Mouse (Mus musculus) forebrain, embryonic 13.5 days (tissue): Measurements from ENCODE around the gene D17H6S53E. TPM values are rescaled to one million over a fixed set of nuclear protein-coding genes. Genes with fewer than 3 reads are reported as not detected.

Experiments
- ATAC-seq: fragments of 200-750 bp; cut with Nextera tagmentation; 2 replicates; pipeline ENCODE4 v1.8.0; 2017
- H3K27ac ChIP-seq: fragments of 300-500 bp; sonication (generic); 2 replicates; pipeline ENCODE4 v1.5.1; 2015; ENCODE audit warnings: inconsistent platforms, mild to moderate bottlenecking, moderate library complexity
- H3K27me3 ChIP-seq: fragments of 300-500 bp; sonication (generic); 2 replicates; pipeline ENCODE4 v1.6.1; 2015; ENCODE audit warnings: mild to moderate bottlenecking, inconsistent platforms
- H3K36me3 ChIP-seq: fragments of 300-500 bp; sonication (generic); 2 replicates; pipeline ENCODE4 v1.6.1; 2015; ENCODE audit warnings: mild to moderate bottlenecking, inconsistent platforms; ENCODE audit not compliant: poor library complexity, severe bottlenecking
- H3K4me1 ChIP-seq: fragments of 300-500 bp; sonication (generic); 2 replicates; pipeline ENCODE4 v1.6.1; 2015; ENCODE audit warnings: inconsistent platforms
- H3K4me2 ChIP-seq: fragments of 300-500 bp; sonication (generic); 2 replicates; pipeline ENCODE4 v1.6.1; 2015; ENCODE audit warnings: inconsistent platforms, mild to moderate bottlenecking, moderate library complexity
- H3K4me3 ChIP-seq: fragments of 300-500 bp; sonication (generic); 2 replicates; pipeline ENCODE4 v1.5.1; 2015; ENCODE audit warnings: mild to moderate bottlenecking, inconsistent platforms
- H3K9ac ChIP-seq: fragments of 300-500 bp; sonication (generic); 2 replicates; pipeline ENCODE4 v1.6.1; 2015; ENCODE audit warnings: mild to moderate bottlenecking, inconsistent platforms
- H3K9me3 ChIP-seq: fragments of 300-500 bp; sonication (generic); replicated peaks from 2 replicates; pipeline ENCODE4 v1.6.1; 2016; ENCODE audit warnings: inconsistent platforms
- WGBS: fragments of 180-500 bp; shearing (Covaris S2); methylation state at CpG from one replicate; pipeline ENCODE4 v1.1.7; 2015; 5-methylcytosine and 5-hydroxymethylcytosine counted together
- polyA plus RNA-seq: library from polyadenylated mRNA; unstranded; fragments of >200 nt; fragmentation: Nextera tagmentation; extraction: Ambion mirVana; gene quantifications from 2 replicates; pipeline ENCODE4 v1.2.1, GENCODE M21; 2015

D17H6S53E gene
- polyA plus RNA-seq, 1 experiment from 2014 or later, result 8.6 TPM

GRCm38 (mm10) chr17:35157254-35157653 is 31.1 kb downstream of the D17H6S53E start:
- no peak overlapping the region for H3K4me3 ChIP-seq
- no peak overlapping the region for H3K9ac ChIP-seq
- H3K9me3 ChIP-seq, result no peaks in the 10 kb centered on the region
- H3K36me3 ChIP-seq, result peaks cover 100% of the 10 kb centered on the region
- WGBS, result 94% methylated on average over 8 of the region's 8 CpGs
- H3K27me3 ChIP-seq, result no peaks in the 10 kb centered on the region
- peaks cover 9% of the 10 kb centered on the region for H3K4me1 ChIP-seq
- no peak overlapping the region for H3K27ac ChIP-seq
- no peak overlapping the region for H3K4me2 ChIP-seq
- no peak for ATAC-seq

- no peak overlapping the region for H3K9ac ChIP-seq
- ATAC-seq, result no peak
- H3K9me3 ChIP-seq, result no peaks in the 10 kb centered on the region
- H3K27ac ChIP-seq, result no peak overlapping the region
- peaks cover 100% of the 10 kb centered on the region for H3K36me3 ChIP-seq
- WGBS, result 97% methylated on average over 8 of the region's 8 CpGs
- H3K27me3 ChIP-seq, result no peaks in the 10 kb centered on the region
- H3K4me3 ChIP-seq, result no peak overlapping the region
- peaks cover 14% of the 10 kb centered on the region for H3K4me1 ChIP-seq
- no peak overlapping the region for H3K4me2 ChIP-seq
Observed at GRCm38 (mm10) chr17:35157661-35158175, 31.5 kb downstream of the D17H6S53E start.

DNA sequence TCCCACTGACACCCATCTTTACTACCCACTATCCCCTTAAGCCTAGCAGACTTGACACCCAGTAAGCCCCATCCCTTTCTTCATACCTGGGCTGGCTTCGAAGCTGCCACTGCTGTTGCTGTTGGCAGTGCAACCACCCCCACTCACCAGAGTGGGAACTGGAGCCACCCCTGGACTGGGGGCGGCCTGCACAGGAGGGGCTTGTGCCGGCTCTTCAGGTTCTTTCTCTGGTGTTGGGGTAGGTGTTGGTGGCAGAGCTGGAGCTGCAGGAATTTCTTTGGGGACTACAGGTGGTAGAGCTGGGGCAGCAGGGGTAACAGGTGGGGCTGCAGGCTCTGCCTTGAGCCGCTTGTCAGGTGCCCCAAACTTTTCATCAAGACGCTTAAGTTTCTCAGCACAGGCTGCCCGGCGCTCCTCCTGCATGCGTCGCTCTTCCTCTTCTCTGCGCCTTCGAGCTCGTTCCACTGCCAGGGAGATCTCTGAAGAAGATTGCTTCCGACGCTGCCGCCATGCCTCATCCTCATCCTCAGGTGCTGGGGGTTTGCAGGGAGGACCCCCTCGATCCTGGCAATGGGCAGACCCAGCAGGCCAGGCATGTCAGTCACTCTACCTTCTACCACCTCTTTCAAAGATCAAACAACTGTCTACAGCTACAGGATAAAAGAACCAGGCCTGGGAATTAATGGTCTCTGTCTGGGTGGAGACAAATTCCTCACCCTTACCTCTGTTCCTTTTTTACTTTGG is 32.8 kb downstream of the D17H6S53E start:
- Histone ChIP-seq H3K4me3 (no peak overlapping the region), H3K9me3 (no peaks in the 10 kb centered on the region), H3K36me3 (peaks cover 87% of the 10 kb centered on the region), H3K27ac (no peak overlapping the region), H3K27me3 (no peaks in the 10 kb centered on the region), H3K9ac (no peak overlapping the region), H3K4me2 (no peak overlapping the region), H3K4me1 (peaks cover 25% of the 10 kb centered on the region)
- WGBS, result 97% methylated on average over 16 of the region's 16 CpGs
- ATAC-seq, result no peak

DNA sequence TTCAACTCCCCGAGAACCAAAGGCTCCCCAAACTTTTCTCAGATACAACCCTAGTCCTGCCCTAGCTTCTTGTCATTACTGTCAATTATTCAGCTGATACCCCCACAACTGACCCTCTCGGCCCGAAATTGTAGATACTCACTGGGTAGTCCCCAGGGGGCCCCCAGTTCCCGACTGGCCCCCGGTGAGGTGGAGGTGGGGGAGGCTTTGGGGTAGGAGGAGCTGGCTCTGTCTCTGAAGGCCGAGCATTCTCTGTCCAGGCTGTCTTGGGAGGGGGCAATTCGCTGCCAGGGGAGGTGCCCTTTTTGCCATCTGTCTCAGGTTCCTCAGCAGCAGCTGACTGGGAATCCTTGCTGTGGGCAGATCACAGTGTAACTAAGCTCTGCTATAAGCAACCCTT is 33.5 kb downstream of the D17H6S53E start:
- Histone ChIP-seq H3K9me3 (no peaks in the 10 kb centered on the region), H3K4me1 (peaks cover 25% of the 10 kb centered on the region), H3K4me2 (no peak overlapping the region), H3K27ac (no peak overlapping the region), H3K36me3 (peaks cover 81% of the 10 kb centered on the region), H3K4me3 (no peak overlapping the region), H3K27me3 (no peaks in the 10 kb centered on the region), H3K9ac (no peak overlapping the region)
- no peak for ATAC-seq
- WGBS, result 88% methylated on average over 7 of the region's 7 CpGs

- Histone ChIP-seq H3K27ac (no peak overlapping the region), H3K36me3 (peaks cover 63% of the 10 kb centered on the region), H3K4me2 (peak overlapping the region; percentile 99), H3K4me1 (peaks cover 33% of the 10 kb centered on the region), H3K9ac (no peak overlapping the region), H3K9me3 (no peaks in the 10 kb centered on the region), H3K27me3 (no peaks in the 10 kb centered on the region), H3K4me3 (no peak overlapping the region; the same call in 1 of the 2 replicates)
- 90% methylated on average over 11 of the region's 11 CpGs for whole genome bisulfite sequencing
- ATAC-seq, result no peak
Observed at GRCm38 (mm10) chr17:35161421-35161820, 35.2 kb downstream of the D17H6S53E start.

DNA sequence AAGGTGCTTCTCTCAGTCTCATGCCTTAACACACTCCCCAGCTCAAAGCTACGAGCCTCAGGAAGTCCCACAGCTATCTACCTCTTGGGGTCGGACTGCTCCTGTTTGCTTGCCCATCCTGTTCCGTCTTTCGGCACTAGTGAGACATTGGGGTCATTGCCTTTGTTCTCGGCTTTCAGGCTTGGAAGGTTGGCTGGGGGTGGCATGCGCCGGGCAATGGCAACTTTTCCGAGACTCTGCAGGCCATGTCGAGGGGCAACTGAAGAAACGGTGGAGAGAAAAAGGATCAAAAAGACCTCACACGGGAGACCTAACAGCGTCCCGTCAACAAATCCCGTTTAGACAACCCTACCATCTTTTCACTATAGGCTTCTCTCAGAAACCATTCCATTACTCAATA is 35.9 kb downstream of the D17H6S53E start:
- Histone ChIP-seq H3K9ac (peak overlapping the region; percentile 100), H3K9me3 (no peaks in the 10 kb centered on the region), H3K4me3 (peak overlapping the region; percentile 100), H3K4me2 (peak overlapping the region; percentile 99), H3K27ac (no peak overlapping the region), H3K27me3 (no peaks in the 10 kb centered on the region), H3K36me3 (peaks cover 56% of the 10 kb centered on the region), H3K4me1 (peaks cover 36% of the 10 kb centered on the region)
- no peak for ATAC-seq
- 79% methylated on average over 14 of the region's 14 CpGs for WGBS

DNA sequence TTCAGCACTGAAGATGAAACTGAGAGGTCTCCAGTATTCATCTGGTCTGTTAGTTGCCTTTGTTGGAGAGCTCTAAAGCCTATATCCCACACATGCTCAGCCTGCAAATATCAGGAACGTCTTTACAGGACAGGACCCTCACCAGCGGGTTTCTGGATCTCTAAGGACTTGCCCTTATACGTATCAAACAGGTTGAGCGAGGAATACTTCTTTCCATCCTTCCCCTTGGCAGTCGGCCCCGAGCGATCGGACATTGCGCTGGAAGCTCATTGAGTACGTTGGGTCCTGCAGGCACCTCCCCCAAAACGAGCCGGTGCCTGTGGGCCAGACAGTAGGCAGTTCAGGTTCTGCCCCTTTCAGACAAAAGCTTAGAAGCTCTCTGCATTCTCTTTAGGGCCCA is 36.6 kb downstream of the D17H6S53E start:
- H3K4me1 ChIP-seq, result peaks cover 36% of the 10 kb centered on the region
- no peaks in the 10 kb centered on the region for H3K27me3 ChIP-seq
- no peak for ATAC-seq
- H3K4me3 ChIP-seq, result peak overlapping the region; percentile 100
- WGBS, result 43% methylated on average over 12 of the region's 12 CpGs
- no peaks in the 10 kb centered on the region for H3K9me3 ChIP-seq
- H3K4me2 ChIP-seq, result peak overlapping the region; percentile 99
- peak overlapping the region; percentile 97; the same call in 1 of the 2 replicates for H3K27ac ChIP-seq
- H3K36me3 ChIP-seq, result peaks cover 50% of the 10 kb centered on the region
- H3K9ac ChIP-seq, result peak overlapping the region; percentile 100

DNA sequence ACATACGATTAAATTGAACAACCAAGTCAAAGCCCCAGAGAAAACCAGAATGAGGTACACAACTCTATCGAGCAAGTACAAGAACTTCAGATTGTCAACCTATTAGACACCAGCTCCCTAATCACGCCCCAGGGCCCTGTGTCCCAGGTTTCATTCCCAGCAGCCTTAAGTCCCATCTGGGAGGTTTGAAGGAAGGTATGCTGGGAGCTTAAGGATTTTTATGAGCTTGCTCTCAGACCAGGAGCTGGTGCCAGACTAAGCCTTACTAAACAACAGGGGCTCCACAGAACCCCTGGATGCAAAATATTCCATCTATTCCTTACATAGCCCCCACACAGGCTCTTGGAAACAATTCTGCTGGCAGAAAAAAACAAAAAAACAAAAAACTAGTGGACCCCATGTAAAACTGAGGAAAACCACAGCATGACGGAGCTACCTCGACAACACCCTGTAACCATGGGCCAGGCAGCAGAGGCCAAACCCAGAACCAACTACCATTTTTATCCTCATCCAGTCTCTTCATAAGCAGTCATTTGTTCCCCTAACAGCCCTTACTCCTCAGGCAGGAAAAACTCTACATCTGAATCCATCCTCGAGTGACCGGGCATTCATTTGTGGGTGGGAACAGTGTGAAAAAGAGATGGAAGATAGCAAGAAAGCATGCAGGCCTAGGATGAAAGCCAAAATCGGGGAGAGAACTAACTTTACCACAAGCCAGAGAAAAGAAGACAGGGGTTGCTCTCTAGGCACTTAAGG is 37.3 kb downstream of the D17H6S53E start:
- H3K27me3 ChIP-seq, result no peaks in the 10 kb centered on the region
- WGBS, result 16% methylated on average over 8 of the region's 8 CpGs
- peak overlapping the region; percentile 97 for H3K27ac ChIP-seq
- H3K4me3 ChIP-seq, result peak overlapping the region; percentile 100
- no peaks in the 10 kb centered on the region for H3K9me3 ChIP-seq
- H3K9ac ChIP-seq, result peak overlapping the region; percentile 100
- peaks cover 42% of the 10 kb centered on the region for H3K36me3 ChIP-seq
- H3K4me2 ChIP-seq, result peak overlapping the region; percentile 99
- ATAC-seq, result no peak
- H3K4me1 ChIP-seq, result peaks cover 36% of the 10 kb centered on the region

DNA sequence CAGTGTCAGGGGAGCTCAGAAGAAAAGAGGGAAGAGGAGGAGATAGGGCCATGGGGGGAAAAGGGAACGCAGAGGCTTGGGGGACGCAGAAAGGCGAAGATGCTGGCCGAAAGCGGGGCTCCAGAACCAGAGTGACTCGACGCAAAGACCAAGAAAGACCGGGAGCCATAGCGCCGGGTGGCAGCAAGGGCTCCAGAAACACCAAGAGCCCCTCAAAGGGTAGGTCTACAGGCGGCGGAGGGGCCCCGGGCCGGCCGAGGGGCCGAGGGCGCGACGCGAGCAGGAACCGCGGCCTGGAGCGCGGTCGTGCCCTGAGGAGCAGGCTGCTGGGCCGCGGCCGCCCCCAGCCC is 38.0 kb downstream of the D17H6S53E start:
- no peak for ATAC-seq
- WGBS, result 0% methylated on average over 27 of the region's 28 CpGs
- Histone ChIP-seq H3K4me3 (peak overlapping the region; percentile 100), H3K4me2 (peak overlapping the region; percentile 99), H3K9ac (peak overlapping the region; percentile 100), H3K27me3 (no peaks in the 10 kb centered on the region), H3K9me3 (no peaks in the 10 kb centered on the region), H3K4me1 (peaks cover 36% of the 10 kb centered on the region), H3K27ac (peak overlapping the region; percentile 97), H3K36me3 (peaks cover 35% of the 10 kb centered on the region)

DNA sequence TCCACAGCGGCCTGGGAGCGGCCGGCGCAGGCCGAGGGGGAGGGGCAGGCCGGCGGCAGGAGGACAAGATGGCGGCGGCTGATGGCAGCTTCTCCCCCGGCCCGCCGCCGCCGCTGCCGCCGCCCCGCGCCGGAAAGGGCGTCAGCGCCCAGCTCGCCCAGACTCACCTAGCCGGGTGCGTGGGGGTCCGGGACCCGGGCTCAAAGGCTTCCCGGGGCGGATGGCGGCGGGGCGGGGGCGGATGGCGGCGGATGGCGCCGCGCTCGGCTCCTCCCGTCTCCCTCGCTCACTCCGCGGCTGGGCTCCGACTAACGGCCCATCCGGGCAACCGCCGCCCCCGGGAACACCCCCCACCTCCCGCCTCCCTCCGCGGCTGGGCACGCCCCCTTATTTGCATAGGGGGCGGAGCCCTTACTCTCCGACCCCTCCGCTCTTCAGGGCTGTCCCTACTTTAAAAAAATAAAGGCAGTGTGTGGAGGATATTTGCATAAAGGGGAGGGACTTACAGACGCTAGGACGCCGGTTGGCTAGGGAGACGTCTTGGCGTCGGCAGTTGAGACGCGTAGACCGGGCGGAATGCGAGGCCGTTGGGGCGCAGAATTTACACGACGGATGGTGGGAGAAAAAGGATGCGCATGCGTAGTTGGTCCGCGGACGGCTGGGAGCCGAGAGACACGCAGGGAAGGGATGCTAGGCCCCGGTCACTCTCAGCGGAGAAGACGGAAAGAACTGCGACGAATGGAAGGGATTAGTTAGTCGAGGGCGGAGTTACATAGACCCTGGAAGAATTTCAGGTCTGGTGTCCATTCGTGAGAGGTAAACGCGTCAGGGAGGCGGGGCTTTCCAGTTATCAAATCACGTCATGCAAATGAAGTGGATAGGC is 38.6 kb downstream of the D17H6S53E start, which contains the start of gene Prrc2a:
Prrc2a (minus strand) TSS at position 330 of the 883 bp plus-strand sequence.
- H3K27me3 ChIP-seq, result no peaks in the 10 kb centered on the region

GRCm38 (mm10) chr17:35165451-35166155 is 39.4 kb downstream of the D17H6S53E start:
- peaks cover 21% of the 10 kb centered on the region for H3K36me3 ChIP-seq
- H3K9ac ChIP-seq, result peak overlapping the region; percentile 69
- ATAC-seq, result peak; percentile 89
- H3K4me3 ChIP-seq, result peak overlapping the region; percentile 100
- H3K4me1 ChIP-seq, result peaks cover 36% of the 10 kb centered on the region
- H3K27me3 ChIP-seq, result no peaks in the 10 kb centered on the region
- peak overlapping the region; percentile 99 for H3K4me2 ChIP-seq
- H3K27ac ChIP-seq, result peak overlapping the region; percentile 97
- H3K9me3 ChIP-seq, result no peaks in the 10 kb centered on the region
- 20% methylated on average over 12 of the region's 12 CpGs for WGBS

More for the DNA sequence above, 38.6 kb downstream of the D17H6S53E start, which contains the start of gene Prrc2a:
- Histone ChIP-seq H3K4me2 (peak within 1 kb of the TSS; percentile 99), H3K4me3 (peak within 1 kb of the TSS; percentile 100), H3K9ac (peak within 1 kb of the TSS; percentile 100), H3K27ac (peak within 1 kb of the TSS; percentile 97), H3K4me1 (peaks cover 36% of the 10 kb centered on the region), H3K9me3 (no peaks in the 10 kb centered on the region), H3K36me3 (peaks cover 29% of the 10 kb centered on the region)
- WGBS, result under 1% methylated on average over 47 of the region's 89 CpGs
- ATAC-seq, result peak; percentile 94
